Mouse (Mus musculus): Measurements from ENCODE around the gene Ccdc124. TPM values are rescaled to one million over a fixed set of nuclear protein-coding genes. Genes with fewer than 3 reads are reported as not detected.

Gene Ccdc124
- 20.6 and 21.4 TPM in 2 replicates for polyA plus RNA-seq (2012; rRNA removed)

DNA sequence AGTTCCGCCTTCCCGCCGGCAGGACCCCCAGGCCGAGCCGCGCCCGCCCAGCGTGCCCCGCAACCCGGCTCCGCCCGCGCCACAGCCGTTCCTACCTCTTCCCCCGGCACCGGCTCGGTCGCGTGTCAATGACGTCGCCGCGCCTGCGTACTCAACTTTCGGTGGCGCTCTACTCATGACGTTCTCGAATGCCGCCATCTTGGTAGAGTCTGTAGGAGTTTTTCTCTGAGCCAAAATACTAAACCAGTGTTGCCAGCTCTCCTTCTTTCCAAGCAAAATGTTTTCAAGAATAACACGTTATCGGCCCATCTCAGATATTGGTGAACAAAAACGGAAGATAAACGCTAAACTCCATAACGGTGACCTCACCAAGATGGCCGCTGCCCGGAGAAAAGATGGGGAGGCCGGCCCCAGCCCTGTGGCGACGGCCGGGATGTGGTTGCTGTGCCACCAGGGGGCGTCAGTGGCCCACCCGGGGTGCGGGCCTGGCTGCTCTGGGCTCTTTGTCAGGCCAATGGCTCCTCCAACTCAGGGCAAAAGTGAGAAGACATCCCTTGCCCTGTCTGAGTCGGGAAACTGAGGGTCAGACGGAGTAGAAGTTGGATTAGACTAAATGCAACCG, at the start of gene Ccdc124:
Ccdc124 (minus strand) TSS at position 572 of the 622 bp plus-strand sequence.

DNA sequence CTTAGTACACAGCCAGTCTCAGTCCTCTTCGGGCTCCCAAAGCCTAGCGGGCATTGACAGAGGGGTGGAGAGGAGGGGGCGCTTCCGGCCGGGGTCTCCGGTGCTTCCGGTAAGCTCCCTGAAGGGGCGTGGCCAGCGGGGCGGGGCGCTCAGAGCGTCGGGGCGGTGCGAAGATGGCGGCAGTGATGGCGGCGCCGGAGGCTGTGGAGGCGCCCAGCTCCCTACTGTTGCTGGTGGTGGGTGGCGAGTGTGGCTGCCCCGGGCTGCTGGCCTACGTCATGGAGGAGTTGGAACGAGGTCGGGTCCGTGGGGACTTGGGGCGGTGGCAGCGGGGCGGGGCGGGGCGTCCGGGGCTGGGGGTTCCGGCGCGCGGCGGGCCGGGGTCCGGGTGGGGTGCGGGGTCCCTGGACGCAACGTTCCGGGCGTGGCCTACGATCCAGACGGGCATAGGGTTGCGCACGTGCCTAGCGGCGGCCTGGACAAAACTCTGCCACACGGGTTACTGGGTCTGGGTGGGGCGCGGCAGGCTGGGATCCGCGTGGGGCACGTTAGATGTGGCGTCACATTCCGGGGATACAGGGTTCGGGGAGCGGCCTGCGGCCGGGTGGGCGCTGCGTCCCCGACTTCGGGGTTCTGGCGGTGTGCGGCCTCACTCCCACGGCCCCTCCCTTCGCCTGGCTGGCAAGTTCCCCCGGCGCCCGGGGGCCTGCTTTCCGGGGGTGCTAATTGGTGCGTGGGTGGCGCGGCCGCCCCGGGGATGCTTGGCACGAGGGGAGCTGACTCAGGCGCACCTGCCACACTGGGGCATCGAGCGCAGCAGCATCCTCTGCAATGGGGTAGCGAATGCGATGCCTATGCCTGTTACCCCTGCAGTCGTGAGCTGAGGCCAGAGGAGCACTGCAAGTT, 32.3 kb upstream of the Ccdc124 start, which contains the start of gene Map1s:
Map1s (plus strand) TSS at position 102 of the 906 bp plus-strand sequence.

DNA sequence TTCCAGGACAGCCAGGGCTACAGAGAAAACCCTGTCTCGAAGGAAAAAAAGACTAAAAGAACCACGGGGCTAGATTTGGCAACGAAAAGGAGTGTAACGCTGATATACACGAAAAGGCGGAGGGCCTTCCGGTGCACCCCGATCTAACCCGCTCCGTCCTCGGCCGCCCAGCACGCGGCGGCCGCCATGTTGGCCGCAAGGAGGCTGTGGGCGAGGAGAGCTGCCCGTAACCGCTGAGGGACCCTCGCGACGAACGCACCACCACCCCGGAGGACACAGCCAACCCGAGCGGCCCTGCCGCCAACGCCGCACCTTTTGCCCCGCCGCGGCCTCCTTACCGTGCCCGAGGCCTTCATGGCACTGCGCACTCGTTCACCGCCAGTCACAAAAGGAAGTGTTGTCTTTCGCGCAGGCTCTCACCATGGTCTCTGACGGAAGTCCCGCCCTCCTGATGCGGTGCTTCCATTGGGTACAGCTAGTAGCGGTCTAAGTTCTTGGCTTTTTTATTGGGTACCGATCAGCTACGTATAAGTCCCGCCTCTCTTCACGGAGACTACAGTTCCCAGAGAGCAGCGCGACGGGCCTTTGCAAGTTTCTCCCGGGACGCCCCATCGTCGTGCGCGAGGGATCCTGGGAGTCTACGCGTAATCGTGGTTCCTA, 23.4 kb upstream of the Ccdc124 start, which contains the start of gene Rpl18a:
Rpl18a (minus strand) TSS at position 392 of the 660 bp plus-strand sequence.

DNA sequence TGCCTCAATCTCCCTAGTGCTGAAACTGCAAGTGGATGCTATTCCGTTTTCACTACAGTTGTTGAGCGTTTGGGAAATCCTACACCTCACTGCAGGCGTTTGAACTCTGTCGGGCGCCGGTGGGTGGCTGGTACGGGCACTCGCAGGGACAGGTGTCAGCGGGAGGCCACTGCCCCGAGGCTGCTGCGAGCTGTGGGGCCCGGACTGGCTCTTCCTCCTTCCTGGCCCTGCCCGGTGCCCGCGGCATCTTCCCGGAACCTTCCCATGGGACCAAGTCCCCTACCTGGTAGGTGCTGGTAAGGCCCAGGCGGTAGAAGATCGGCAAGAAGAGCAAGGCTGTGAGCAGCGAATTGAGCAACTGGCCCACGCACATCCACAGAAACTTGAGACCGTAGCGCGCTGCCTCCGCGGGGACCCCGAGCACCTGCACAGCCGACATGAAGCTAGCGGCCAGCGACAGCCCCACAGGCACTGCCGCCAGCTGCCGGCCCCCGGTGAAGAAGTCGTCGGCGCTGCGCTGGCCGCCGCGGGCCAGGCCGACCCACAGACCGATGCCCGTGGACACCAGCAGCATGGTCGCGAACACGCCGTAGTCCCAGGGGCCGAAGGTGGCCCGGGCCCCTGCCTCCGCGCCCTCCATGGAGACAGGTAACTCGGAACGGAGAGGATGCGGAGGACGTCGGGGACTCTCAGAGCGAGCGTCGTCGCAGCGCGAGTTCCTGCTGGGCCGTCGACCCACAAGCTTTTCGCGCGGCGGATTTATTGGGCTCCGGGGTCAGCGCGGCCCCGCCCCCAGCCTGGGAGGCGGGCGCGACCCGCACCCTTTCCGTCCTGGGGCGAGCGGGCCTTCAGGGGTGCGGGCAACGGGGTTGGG, 18.5 kb upstream of the Ccdc124 start, which contains the start of gene Slc5a5:
Slc5a5 (minus strand) TSS at position 736 of the 874 bp plus-strand sequence.

DNA sequence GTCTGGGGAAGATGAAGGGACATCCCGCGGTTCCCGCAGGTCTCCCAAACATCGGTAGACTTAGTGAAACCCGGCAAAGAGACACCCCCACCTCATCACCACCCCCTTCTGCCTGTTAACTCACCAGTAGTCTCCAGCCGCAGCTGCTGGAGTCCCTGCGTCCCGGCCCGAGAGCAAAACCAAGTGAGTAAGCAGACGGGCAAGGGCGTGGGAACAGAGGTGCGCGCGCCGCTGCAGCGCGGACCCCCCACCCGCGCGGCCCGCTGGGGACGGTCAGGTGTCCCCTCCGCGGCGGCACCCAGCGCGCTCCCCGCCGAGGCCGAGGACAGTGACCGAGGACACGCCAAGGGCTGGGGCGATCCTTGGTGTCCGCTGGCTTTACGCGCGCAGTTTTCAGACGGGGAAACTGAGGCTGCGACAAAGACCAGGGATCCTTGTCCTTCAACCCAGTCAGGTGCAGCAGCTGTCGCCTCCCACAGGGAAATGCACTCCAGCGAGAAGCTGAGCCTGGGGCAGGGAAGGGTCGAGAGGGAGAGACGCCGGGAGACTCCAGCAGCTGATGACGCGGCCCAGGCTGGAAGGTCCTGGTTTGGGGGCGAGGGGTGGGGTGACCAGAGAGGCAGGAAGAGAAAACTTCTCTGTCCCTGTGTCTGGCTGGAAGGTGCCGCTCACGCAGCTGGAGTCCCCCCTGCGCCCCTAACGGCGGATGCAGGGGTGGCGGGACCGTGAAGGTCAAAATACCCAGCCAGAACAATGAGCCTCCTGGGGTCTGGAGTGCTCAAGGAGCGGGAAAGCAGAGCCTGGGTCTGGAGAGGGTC, 10.7 kb downstream of the Ccdc124 start, which contains the start of gene Kcnn1:
Kcnn1 (minus strand) TSS at position 435 of the 818 bp plus-strand sequence.

DNA sequence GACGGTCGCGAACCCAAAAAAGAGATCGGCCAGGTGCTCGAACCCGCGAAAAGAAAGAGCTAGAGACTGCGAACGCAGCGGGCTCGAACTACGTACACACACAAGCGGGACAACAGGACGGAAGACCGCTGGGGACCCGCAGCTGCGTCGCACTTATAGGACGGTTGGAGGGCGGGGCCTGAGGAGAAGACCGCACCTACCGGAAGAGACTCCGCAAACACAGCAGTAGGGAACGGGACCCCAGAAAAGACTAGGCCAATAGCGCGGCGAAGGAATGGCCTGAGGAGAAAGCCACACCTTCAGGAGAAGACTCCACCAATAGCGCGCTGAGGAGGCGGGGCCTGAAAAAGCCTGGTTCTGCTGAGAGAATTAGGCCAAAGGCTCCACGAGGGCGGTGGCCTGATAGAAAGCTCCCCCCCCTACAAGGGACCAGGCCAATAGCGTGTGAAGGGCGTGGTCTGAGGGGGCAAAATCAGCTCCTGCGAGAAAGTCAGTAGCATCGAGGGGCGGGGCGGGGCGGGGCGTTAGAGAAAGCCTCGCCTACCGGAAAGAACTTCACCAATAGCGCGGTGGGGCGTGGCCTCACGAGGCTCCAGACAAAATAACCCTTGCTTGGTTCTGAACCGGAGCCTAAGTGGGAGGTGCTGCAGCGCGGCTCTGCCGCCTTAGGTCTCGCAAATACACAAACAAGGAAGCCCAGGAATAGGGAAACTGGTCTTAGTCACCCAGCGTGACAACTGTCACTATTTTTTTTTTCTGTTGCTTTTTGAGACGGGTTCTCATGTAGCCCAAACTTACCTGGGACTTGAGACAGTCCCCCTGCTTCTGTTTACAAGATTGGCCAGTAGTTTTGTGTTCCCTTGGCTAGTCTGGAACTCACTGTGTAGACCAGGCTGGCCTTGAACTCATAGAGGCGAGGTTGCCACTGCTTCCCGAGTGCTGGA, 34.1 kb downstream of the Ccdc124 start, which contains the start of gene Arrdc2:
Arrdc2 (minus strand) TSS at position 313 of the 944 bp plus-strand sequence.

Other genes starting within 250 kb of the Ccdc124 start
- gene Gdf15, start 241.5 kb downstream of the Ccdc124 start, polyA plus RNA-seq (2012; rRNA removed) = 3.7 and 6.3 TPM in 2 replicates
- 19.5 and 19.7 TPM in 2 replicates for gene Pgpep1, start 213.5 kb downstream of the Ccdc124 start, polyA plus RNA-seq (2012; rRNA removed)
- 71.8 and 85.1 TPM in 2 replicates for gene Lsm4, start 200.7 kb downstream of the Ccdc124 start, polyA plus RNA-seq (2012; rRNA removed)
- 48.4 and 51.5 TPM in 2 replicates for gene Jund, start 175.0 kb downstream of the Ccdc124 start, polyA plus RNA-seq (2012; rRNA removed)
- gene Iqcn, start 170.5 kb downstream of the Ccdc124 start, polyA plus RNA-seq (2012; rRNA removed) = not detected in 2 replicates
- 0.02 and 0.05 TPM in 2 replicates for gene Gm3336, start 155.4 kb downstream of the Ccdc124 start, polyA plus RNA-seq (2012; rRNA removed)
- gene Pde4c, start 150.2 kb downstream of the Ccdc124 start, polyA plus RNA-seq (2012; rRNA removed) = 6.5 and 7.5 TPM in 2 replicates
- gene Rab3a, start 119.3 kb downstream of the Ccdc124 start, polyA plus RNA-seq (2012; rRNA removed) = 3.5 and 4.2 TPM in 2 replicates
- gene Mpv17l2, start 113.0 kb downstream of the Ccdc124 start, polyA plus RNA-seq (2012; rRNA removed) = 21.9 and 22.3 TPM in 2 replicates
- 10.5 and 12.6 TPM in 2 replicates for gene Pik3r2, start 97.2 kb downstream of the Ccdc124 start, polyA plus RNA-seq (2012; rRNA removed)
- 23.3 and 28.2 TPM in 2 replicates for gene Mast3, start 68.9 kb downstream of the Ccdc124 start, polyA plus RNA-seq (2012; rRNA removed)
- gene Il12rb1, start 65.5 kb downstream of the Ccdc124 start, polyA plus RNA-seq (2012; rRNA removed) = 0.15 and 0.20 TPM in 2 replicates
- gene Arrdc2, start 34.2 kb downstream of the Ccdc124 start, polyA plus RNA-seq (2012; rRNA removed) = 22.0 and 23.3 TPM in 2 replicates
- 0.53 and 0.66 TPM in 2 replicates for gene Kcnn1, start 10.7 kb downstream of the Ccdc124 start, polyA plus RNA-seq (2012; rRNA removed)
- 0.10 and 0.19 TPM in 2 replicates for gene Slc5a5, start 18.8 kb upstream of the Ccdc124 start, polyA plus RNA-seq (2012; rRNA removed)
- gene Rpl18a, start 23.5 kb upstream of the Ccdc124 start, polyA plus RNA-seq (2012; rRNA removed) = 2,497 and 2,930 TPM in 2 replicates
- 8.3 and 9.9 TPM in 2 replicates for gene Map1s, start 32.0 kb upstream of the Ccdc124 start, polyA plus RNA-seq (2012; rRNA removed)